Mouse (Mus musculus) testis, postnatal 14 days (tissue): ENCODE data around the gene Smurf2.

Source experiments
- DNase-seq: peaks from one replicate; pipeline ENCODE4 v3.0.0; 2021; ENCODE audit warnings: low spot score

Smurf2 gene

GRCm38 (mm10) chr11:106920551-106921379 is at the start of gene Smurf2:
Gene Smurf2, minus strand, starts transcription at chr11:106920715.
- DNase-seq, result peak; percentile 88

DNA sequence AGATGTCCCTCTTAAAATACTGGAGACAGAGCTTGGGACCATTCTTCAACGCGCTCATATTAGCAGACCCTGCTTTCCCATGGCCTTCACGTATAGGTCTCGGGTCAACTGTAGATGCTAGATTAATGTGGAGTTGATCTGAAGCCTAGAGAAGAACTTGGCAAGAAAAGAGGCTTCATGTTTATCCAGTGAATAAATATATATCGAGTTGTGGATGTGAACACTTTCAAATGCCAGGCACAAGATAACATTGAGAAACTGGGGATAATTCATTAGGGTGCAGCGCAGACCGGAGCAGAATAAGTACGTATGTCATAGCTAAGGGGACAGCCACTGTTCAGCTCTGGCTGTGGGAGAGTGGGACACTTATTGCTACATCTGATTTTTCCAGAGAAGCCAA is 49.3 kb upstream of the Smurf2 start:
- no peak for DNase-seq

DNA sequence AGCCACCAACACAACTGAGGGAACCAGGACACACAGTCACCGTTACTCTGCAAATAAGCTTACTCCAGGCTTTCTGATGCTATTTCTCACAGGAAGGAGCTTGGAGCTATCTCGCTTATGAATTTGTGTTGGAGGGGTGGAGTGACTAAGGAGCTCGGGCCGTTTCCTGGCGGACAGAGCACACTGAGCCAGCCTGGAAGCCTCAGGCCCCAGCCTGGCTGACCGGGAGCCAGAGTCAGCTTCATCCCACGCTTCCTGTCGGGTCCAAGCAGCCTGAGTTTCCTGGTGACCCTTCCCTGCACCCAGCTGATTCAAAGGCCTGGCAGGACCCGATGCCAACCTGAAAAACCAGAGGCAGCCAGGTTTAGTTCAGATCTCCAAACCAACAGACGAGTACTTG is 47.1 kb upstream of the Smurf2 start:
- DNase-seq, result no peak

- no peak for DNase-seq
Measured at GRCm38 (mm10) chr11:106965881-106966280, 45.4 kb upstream of the Smurf2 start.

DNA sequence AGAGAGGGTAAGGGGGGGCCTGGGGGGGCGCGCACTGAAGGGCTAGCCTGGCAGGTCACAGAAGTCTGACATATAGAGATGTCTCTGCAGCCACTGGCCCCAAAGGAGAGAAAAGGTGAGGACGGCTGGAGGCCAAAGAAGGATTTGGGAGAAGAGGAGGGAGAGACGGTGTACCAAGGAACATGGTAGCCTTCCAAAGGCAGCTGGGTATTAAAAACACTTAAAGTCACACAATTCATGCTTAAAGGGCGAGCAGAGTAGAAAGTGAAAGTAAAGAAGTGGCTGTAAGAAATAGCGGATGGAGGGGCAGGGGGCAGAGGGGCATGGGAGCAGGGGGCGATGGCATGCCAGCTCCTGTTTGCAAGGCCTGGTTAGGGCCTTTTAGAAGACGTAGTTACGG is 41.8 kb upstream of the Smurf2 start:
- DNase-seq, result no peak

GRCm38 (mm10) chr11:106961471-106962081 is 41.1 kb upstream of the Smurf2 start:
- DNase-seq, result no peak

GRCm38 (mm10) chr11:106959121-106959520 is 38.6 kb upstream of the Smurf2 start:
- no peak for DNase-seq

DNA sequence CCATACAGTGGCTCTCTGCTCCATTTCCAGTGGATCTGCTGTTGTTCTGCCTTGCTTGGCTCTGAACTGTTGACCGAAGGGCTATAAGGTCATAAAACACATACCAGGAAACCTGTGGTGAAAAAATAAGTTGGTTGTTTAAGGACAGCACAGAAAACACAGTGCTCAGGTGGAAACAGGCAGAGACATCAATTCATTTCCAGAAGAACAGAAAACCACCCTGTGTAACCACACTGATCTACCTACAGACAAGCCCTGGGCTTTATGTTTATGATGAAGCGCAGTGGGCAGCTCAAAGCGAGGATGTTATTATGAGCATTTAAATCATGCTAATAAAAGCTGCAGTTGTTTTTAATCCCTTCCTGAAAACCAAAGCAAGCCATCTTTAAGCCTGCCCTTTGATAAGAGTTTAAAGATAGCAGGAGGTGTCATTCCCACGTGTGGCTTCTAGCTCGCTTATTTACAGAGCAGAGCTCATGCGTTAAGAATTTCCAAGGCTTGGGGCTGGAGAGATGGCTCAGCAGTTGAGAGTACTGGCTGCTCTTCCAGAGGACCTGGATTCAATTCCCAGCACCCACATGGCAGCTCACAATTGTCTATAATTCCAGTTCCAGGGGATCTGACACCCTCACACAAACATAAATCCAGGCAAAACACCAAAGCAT is 38.0 kb upstream of the Smurf2 start:
- DNase-seq, result no peak

DNA sequence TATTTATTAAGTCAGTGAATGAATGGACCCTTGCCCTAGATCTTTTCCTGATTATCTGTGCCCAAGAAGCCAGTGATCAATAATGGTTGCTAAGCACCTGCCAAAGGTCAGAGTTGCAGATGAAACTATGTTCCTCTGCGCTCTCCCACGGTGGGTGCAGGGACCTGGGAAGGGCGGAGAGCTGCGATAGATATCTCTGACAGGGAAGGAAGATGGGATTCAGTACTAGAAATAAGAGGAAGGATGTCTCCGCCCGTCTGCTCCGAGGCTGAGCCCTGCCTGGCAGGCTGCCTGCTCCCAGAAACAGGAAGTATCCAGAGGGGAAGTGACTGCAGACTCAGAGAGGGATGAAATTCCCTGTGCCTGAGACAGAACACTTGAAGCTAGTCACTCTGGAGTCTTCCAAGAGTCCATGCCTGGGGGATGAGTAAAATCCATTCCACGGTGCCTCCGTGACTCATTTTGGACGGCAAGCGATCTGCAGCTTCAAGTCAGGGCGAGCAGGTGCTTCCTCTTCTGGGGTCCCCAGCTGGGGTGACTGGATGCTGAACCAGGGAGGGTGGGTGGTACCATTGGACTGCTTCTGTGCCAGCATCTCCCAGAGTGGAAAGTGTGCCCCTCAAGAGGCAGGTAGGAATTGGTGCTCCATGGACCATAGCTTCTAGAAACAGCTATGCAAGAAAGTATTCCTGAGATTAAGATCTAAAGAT is 36.9 kb upstream of the Smurf2 start:
- no peak for DNase-seq

GRCm38 (mm10) chr11:106954566-106954965 is 34.1 kb upstream of the Smurf2 start:
- DNase-seq, result no peak

- no peak for DNase-seq
Measured at GRCm38 (mm10) chr11:106954116-106954515, 33.6 kb upstream of the Smurf2 start.

GRCm38 (mm10) chr11:106937306-106937705 is 16.8 kb upstream of the Smurf2 start:
- DNase-seq, result no peak

GRCm38 (mm10) chr11:106930366-106930765 is 9.9 kb upstream of the Smurf2 start:
- DNase-seq, result no peak

GRCm38 (mm10) chr11:106928935-106929334 is 8.4 kb upstream of the Smurf2 start:
- peak; percentile 58 for DNase-seq

DNA sequence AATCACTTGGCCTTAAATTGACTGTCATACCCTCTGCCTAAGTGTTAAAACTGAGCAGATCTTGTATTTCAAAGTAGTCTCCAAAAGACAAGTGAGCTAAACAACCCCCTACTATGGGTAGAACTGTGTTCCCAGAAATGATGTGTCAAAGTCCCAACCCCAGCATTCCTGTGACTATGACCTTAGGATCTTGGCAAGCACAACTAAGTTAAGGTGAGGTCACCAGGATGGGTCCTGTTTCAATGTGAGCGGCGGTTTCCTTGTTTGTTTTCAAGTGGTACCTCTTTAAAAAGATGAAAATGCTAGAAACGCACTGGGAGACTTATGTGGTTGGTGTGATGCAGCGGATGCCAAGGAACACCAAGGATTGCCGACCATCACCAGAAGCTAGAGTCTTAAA is 7.4 kb upstream of the Smurf2 start:
- DNase-seq, result no peak

- no peak for DNase-seq
Measured at GRCm38 (mm10) chr11:106927226-106927625, 6.7 kb upstream of the Smurf2 start.

DNA sequence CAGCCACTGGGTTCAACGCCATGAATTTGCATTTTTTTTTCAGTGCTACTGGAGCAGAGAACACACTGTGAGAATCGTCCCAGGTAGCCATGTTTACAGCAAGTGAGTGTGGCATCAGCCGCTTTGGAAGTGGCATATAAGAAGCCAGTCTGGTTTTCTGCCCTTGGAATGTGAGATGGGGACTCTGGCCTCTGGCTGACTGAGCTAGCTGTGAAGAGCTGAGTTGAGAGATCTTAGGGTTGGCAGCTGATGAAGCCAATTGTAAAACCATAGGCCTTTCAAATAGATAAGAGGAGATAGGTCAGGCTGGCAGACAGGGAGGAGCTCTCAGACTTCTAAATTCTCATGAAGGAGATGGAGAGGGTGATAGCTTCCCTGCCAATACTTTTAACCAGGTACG is 6.2 kb upstream of the Smurf2 start:
- no peak for DNase-seq

DNA sequence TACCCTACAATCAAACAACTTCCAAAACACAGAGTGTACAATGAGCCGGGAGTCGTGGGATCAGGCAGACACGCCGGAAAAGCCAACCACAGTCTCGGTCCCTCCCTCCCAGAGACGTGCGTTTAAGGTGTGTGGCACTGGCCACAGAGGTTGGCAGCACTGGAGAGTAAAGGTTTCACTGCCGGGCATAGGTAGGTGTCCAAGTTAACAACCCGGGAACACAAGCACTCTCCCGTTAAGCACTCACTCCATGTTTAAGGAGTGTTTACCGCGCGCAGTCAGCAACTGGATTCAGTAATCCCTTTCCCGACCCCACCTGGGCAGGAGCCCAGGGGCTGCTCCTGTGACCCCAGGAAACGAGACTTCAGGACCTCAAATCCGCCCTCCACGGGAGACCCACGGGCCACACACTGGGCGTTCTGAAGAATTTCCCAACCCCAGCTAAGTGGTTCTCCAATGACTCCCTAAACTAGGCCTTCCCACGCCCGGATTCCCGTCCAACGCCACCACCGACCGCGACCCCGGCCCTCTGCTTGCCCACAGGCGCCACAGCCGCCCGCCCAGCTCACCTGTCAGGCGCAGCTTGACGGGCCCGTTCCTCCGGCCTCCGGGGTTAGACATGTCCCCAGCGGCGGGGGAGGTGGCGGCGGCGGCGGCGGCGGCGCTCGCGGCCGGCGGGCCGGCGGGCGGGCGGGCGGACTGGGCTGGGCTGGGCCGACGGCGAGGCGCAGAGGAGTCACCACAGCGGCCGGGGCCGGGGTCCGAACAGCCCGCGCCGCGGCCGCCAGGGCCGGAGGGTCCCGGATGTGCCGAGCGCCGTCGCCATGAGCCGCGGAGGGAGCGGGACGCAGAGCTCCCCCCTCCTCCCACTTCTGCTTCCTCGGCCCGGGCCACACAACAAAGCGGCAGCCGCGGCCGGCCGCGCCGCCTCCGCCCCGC is 634 bp downstream of the Smurf2 start:
- peak; percentile 81 for DNase-seq

GRCm38 (mm10) chr11:106918901-106919300 is 1.6 kb downstream of the Smurf2 start:
- no peak for DNase-seq

DNA sequence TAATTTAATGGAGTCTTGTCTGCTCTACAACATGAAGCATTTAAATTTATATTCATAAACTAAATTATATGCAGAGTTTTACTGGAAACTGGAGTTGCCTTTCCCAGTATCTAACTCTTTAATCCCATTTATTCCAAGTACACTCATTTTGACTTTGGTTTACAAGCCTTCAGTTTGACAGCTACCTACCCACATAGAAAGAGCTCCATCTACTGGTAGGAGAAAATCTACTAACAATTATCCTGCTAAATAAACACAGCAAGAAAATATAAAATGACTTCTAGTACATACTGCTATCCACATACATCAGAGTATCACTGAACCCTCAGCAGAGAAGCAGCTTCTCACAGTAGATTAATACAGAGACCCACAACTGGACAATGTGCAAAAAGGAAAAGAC is 9.3 kb downstream of the Smurf2 start:
- DNase-seq, result no peak

- no peak for DNase-seq
Measured at GRCm38 (mm10) chr11:106908016-106908415, 12.5 kb downstream of the Smurf2 start.
